Mouse (Mus musculus): ENCODE results near the gene Ilf3.
A peak's percentile ranks its signal among the peaks of the same experiment; 100 is the strongest.

Ilf3 gene

DNA sequence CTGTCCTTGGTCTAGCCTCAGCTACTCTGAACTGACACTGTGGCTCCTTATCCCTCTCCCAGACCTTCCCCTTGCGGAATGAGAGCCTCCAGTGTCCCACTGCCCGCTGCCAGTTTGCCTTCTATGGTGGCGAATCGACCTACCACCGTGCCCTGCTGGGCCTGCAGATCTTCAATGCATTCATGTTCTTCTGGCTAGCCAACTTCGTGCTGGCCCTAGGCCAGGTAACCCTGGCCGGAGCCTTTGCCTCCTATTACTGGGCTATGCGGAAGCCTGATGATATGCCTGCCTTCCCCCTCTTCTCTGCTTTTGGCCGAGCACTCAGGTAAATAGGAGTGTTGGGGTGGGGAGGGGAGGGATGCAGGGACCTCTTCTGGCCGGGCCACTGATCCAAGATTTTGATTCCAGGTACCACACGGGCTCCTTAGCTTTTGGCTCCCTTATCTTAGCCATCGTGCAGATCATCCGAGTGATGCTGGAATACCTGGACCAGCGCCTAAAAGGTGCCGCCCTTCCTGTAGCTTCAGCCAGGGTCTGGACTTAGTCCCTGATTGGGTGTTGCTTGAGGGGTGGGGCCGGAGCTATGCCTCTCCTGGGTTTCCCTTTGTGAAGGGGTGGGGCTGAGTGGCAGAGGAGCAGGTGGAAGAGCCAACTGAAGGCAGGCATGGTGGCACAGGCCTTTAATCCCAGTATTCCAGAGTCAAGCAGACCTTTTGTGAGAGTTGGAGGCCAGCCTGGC lies 20.9 kb upstream of the Ilf3 start:
- peak; percentile 84 for DNase-seq

GRCm38 (mm10) chr9:21348152-21348551 lies 19.5 kb upstream of the Ilf3 start:
- DNase-seq = no peak

DNA sequence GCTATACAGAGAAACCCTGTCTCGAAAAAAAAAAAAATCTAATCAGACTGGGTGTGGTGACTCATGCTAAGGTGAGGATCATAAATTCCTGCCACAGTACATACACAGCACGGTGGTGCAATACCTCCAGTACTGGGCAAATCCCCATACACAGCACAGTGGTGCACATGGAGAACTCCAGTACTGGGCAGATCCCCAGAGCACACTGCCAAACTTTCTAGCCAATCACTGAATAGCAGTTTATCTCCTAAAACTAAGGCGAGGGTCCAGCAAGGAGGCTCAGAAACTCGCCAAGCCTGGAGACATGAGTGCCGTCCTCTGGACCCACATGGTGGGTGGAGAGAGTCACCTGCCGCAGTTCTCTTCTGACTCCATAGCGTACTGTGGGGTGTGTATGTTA lies 16.5 kb upstream of the Ilf3 start:
- DNase-seq = no peak

- DNase-seq = no peak
These were observed 15.8 kb upstream of the Ilf3 start for GRCm38 (mm10) chr9:21351702-21352377.

DNA sequence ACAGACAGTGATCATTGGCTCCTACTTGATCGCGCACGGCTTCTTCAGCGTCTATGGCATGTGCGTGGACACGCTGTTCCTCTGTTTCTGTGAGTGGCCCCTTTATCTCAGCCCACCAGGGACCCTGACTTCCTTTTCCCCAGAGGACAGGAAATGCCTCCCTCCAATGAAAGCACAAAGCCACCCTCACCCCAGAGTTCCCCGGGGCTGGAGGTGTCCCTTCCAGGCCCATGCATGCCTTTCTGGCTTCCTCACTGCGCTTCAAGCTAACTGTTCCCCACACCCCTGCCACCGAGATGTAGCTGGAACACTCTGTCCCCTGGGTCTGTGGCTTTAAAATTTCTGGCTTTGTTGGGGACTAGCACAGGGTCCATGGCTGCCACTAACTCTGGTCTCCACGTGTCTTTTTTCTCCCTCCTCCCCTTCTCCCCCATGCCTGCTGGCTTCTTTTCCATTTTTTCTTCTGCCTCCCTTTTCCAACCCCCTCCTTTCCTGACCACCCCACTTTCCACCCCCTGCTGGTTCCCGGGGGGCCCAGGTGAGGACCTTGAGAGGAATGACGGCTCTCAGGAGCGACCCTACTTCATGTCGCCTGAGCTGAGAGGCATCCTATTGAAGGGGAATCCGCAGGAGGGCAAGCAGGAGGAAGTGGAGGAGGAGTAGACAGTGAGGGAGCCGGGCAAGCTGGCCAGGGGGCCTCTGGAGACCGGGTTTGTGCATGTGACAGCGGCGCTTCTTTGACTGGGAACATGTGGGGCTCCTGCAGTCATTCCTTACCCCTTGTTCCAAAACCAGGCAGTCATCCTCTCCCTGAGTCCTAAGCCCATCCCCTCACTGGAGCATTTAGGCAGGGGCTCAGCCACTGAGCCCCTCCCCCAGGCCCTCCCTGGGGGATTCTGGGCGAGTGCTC lies 15.0 kb upstream of the Ilf3 start:
- no peak for DNase-seq

- DNase-seq = no peak
These were observed 14.3 kb upstream of the Ilf3 start for GRCm38 (mm10) chr9:21353373-21353686.

DNA sequence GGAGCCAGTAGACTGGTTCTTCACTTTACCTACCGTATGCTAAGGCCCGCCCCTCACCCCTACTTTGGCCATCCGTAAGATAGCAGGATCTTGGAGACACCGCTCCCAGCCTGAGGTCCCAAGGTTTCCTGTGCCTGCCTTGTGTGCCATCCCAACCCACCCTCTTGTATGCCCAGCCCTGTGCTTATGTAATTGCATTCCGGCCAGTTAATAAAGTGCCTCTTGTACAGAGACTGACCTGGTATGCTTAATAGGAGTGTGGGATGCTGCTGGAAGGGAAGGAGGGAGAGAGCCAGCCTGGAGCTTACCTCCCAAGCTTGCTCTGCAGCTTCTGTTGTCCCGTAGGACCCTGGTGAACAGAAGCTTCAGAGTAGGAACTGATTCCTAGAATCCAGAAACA lies 12.9 kb upstream of the Ilf3 start:
- no peak for DNase-seq

GRCm38 (mm10) chr9:21356981-21357718 lies 10.5 kb upstream of the Ilf3 start:
- peak; percentile 82 to 89 for DNase-seq

DNA sequence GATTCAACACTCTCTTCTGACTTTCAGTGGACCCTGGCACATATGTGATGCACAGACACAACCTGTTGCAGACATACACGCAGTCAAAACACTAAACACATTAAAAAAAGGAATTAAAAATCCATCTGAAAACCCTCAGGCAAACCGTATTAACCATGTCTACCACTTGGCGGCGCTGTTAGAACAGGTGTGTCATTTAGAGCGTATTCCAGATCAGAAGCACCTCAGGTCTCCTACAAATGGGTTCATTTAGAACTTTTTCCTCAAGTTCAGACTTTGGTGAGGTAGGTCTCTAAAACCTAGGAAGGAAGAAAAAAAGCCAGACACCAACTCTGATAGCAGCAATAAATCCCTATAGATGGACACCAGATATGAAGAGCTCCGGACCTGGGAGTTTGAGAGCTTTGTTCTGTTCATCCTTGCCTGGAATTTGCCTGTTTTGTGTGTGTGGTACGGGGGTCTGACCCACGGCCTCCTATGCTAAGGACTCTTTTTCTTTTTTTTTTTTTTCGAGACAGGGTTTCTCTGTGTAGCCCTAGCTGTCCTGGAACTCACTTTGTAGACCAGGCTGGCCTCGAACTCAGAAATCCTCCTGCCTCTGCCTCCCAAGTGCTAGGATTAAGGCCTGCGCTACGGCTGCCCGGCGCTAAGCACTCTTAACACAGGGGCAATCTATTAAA lies 990 bp upstream of the Ilf3 start:
- peak; percentile 73 to 82 for DNase-seq

- DNase-seq = peak; percentile 85 to 86
These were observed 487 bp downstream of the Ilf3 start for GRCm38 (mm10) chr9:21368131-21368584.

DNA sequence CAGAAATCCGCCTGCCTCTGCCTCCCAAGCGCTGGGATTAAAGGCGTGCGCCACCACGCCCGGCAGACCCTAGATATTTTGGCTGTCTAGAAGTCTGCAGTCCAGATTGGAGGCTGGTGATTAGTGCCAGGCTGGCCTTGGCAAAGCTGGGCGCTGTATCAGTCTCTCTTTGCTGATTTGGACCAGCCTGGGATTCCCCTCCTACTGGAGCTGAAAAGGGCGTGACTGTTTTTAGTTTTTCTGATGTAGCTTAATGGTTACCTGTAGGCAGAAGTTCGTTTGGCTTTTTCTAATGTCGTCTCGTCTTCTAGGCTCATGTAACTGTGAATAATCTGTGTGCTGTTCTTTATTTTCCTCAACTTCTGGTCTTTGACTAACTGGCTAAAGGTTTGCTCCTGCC lies 1.4 kb downstream of the Ilf3 start:
- DNase-seq = peak; percentile 20 to 31

DNA sequence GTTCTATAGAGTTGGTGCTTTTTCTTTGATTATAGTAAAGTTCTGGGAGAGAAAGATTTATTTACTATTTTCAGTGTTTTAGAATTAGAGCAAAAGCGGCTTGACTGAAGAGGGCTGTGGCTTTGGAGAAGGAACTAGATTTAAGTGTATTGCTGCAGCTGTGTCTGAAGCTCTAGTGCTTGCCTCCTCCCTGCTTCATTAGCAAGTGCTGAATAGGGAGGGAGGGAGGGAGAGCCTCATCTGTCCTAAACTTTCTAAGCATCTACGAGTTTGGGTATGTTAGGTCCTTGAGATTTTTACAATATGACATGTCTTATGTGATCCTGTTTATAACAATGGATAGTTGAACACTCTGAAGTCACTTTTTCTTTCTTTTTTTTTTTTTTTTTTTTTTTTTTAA lies 3.2 kb downstream of the Ilf3 start:
- no peak for DNase-seq

- DNase-seq = no peak
These were observed 4.8 kb downstream of the Ilf3 start for GRCm38 (mm10) chr9:21372508-21372907.

DNA sequence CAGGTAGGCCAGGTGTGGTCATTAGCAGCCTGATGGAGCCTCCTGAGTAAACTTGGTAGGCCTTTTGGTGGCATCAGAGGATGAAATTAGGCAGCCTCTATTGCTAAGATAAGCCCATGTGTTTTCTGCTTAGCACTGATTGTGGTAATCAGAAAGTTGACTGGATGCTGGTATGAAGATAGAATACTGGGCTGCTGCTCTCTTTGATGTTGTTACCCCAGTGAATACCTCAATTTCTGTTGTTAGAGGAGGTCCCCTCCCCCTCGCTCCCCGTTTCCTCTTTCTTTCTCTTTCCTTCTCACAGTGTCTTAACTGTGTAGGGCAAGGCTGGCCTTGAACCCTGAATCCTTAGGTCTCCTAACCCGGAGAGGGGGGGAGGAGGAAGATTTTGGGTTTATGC lies 11.5 kb downstream of the Ilf3 start:
- no peak for DNase-seq

DNA sequence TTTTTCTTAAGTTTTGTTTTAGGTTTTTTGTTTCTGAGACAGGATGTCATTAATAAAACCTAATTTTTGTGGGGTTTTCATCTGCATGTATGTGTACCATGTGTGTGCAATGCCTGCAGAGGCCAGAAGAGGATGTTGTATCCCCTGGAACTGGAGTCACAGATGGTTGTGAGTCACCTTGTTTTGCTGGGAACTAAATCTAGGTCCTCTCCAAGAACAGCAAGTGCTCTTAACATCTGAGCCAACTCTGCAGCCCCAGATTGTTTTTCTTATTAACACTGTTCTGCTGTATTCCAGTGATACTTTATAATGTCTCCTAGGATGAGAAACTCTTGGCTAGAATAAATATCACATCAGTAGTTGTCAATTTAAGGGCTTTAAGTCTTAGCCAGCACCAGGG lies 13.2 kb downstream of the Ilf3 start:
- DNase-seq = no peak

- no peak for DNase-seq
These were observed 16.3 kb downstream of the Ilf3 start for GRCm38 (mm10) chr9:21383966-21384365.

DNA sequence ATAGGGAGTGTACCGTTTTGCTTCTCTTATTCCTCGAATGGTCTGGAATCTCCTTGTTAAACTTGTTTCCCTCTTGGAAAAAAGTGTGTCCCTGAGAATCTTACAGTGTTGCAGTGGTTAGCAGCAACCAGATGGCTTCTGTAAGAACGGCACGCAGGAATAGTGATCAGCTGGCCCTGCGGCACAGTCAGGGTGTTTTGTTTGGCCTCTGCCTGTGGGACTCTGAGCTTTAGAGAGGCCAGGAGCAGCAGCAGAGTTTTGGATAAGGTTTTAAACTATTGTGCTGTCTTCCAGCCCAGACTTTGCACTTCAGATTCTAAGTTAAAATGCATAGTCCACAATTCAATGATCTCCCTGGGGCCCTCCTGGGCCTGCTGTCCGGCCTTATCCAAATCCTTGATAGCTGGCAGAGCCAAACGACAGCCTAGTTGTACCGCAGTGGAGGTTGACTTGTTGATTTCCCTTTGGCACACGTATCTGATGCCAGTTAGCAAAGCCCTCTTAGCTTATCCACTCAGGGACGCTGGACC lies 25.0 kb downstream of the Ilf3 start:
- no peak for DNase-seq

DNA sequence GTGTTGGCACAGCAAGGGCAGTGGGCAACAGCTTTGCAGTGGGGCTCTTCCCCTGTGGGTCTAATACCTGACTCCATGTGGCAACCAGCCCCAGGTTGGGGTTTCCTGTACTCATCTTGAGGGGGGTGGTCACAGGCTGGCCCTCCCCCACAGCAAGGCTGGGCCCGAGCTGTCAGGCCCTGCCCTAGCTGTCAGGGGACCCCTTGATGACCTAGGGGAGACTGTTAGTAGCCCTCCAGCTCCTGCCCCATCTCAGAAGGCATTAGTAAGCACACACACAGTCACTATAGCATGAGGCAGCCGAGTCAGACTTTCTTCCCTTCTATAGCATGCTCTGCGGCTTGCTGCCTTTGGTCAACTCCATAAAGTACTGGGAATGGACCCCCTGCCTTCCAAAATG lies 28.0 kb downstream of the Ilf3 start:
- no peak for DNase-seq

GRCm38 (mm10) chr9:21397170-21397569 lies 29.5 kb downstream of the Ilf3 start:
- no peak for DNase-seq

DNA sequence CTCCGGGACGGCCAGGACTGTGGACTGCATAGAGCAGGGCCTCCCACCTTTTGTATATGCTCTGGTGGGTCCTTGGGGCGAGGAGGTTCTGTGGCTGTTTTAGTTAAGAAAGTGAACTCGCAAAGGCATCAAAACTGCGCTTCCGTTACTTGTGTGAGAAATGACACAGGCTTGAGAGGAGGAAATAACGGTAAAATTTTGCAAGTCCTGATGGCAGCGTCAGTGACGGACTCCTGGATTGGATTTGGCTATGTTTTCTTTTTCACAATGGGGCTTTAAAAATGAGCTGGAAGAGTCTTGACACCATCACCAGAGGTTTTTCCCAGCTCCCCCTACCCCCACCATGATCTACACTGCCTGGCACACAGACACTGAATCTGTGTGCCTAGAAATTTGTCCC lies 33.4 kb downstream of the Ilf3 start:
- DNase-seq = no peak

DNA sequence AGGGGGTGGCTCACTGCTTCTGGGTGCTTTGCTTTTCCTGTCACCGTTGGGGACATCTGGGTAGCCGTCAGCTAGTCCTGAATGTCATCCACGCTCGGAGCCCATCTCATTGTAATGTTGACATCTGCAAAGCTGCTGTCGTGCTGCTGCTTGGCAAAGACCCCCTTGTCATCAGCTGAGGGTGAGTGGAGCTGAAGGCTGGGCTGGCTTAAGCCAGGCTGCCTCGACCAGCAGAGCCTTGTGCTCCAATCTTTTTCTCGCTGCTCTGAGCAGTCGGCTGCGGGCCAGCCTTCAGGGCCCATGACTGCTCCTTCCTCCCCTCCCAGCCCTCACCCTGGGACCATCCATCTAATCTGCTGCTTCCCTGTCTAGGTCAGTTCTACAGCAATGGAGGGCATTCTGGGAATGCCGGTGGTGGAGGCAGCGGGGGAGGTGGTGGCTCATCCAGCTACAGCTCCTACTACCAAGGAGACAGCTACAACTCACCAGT lies 35.1 kb downstream of the Ilf3 start:
- DNase-seq = no peak

- no peak for DNase-seq
These were observed 36.1 kb downstream of the Ilf3 start for GRCm38 (mm10) chr9:21403745-21404144.
